Mouse (Mus musculus) frontal cortex, postnatal 36 days (tissue): ENCODE measurements around the gene Cntnap5a.

Experiments
- DNase-seq, 2 experiments: peaks; one replicate each; pipeline ENCODE4 v3.0.0; 2022; ENCODE audit warnings: low spot score in 2 of 2

The Cntnap5a gene

DNA sequence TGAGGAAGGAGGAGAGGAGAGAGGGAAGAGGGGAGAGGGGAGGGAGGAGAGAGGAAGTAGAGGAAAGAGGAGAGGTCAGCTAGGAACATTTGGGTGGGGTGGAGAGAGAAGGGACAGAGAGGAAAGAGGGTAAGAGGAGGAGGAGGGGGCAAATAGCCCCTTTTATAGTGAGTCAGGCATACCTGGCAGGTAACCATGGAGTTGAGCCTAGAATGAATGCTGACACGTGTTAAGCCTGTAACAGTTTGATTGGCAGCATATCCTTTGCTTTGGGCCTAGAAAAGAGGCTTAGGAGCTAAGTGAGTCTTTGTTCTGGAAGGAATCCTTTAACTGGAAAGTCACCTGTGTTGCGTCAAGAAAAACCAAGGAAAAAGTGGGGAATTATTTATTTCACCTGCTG is 681.6 kb downstream of the Cntnap5a start:
- no peak for DNase-seq

DNA sequence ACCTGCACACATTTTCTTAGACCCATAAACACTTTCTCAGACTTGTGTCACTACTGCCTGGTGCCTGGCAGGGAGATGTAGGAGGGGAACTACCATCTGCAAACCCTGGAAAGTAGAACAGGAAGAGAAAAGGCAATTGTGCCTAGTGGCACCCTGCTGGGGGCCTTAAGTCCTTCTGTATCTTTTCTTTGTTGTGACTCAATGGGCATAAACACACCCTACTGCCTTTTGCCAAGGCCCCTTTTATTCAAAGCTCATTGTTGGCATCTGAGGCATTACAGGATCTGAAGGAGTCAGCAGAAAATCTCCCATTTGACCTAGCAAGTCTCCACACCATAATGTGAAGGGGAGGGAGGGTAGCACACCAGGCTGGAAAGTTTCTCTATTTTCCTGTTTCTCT is 682.2 kb downstream of the Cntnap5a start:
- DNase-seq, result no peak

DNA sequence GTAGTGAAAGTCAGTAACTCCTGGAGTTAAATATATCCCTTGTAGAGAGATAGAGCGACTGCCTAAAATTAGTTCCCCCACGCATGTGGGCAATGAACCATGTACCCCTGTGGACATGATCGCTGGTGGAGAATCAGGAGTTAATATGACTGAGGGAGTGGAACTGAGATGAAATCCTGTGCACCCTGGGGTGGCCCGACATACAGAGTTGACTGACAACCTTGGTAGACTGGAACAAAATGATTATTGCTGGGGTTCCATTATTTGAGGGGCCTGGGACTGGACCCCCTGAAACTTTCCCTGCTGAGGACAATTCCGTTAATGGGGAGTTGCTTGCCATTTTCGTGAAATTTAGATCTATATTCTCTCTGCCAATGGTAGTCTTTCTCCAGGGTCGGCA is 683.0 kb downstream of the Cntnap5a start:
- DNase-seq, result no peak

DNA sequence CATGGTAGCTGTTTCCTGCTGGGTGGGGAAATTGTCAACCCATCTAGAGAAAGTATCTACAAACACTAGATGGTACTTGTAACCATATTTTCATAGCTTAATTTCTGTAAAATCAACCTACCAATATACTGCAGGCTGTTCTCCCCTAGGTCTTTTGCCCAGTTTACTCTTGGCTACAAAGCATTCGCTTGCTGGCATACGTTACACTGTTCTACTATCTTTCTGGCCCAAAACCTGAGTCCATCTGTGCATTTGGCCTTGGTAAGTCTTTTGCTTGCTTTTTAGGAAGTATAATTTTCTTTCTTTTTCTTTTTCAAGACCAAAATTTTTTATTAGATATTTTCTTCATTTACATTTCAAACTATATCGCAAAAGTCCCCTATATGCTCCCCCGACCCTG is 686.3 kb downstream of the Cntnap5a start:
- DNase-seq, result no peak

DNA sequence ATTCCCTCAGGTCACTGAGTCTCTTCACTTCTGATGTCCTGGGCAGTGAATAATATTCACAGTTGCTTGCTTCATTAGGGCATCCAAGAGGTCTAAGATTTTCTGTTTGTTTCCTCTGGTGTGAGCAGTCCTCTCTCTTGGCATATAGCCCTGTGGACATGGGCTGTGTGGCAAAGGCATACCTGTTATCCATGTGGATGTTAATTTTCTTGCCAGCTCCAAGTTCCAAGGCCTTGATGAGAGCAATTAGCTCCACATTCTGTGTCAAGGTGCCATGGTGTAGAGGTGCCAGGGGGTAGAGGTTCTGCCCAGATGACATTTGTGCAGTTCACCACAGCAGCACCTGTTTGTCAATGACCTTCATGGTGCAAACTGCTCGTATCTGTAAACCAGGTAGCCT is 689.0 kb downstream of the Cntnap5a start:
- DNase-seq, result no peak

DNA sequence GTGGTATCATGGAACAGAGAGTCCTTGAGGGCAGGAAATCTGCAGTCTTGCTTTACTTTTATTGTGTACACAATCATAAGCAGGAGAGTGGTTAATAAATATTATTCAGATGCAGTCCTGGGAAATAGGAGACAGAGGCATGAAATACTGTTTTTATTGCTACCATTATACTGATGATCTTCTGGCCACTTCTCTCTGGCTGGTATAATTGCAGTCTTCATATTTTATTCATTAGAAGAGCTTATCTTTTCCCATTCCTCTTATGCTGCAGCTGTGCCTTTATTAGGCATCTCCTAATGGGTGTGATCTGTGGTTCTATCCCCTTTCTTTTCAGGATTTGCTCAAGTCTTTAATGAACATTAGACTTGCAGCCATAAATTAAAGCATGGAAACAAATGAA is 707.8 kb downstream of the Cntnap5a start:
- DNase-seq, result no peak

DNA sequence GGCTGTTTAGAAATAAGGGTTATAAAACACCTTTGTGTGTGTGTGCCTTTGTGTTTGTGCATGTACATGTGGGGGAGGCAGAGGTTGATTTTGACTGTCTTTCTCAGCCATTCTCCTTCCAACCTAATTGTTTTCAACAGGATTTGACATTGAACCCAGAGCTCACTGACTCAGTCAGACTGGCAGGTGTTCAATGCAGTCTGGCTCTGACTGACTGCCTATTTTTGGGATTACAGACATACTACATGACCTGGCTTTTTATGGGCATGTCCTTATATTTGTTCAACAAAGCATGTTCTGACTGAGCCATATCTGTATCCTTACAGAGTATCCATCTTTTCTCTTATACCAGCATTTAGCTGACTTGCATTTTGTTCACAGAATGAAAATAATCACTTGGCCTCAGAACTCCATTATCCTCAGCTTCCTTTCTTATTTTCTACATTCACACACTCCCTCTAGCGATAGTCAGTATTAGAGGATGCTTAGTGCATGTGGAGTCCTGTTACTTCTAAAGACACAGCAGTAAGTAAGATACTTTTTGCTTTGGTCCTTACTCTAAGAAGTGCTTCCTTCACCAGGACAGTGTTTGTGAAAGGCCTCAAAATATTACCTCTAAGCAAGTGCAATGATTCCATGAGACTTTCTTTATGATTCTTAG is 717.6 kb downstream of the Cntnap5a start:
- no peak for DNase-seq

DNA sequence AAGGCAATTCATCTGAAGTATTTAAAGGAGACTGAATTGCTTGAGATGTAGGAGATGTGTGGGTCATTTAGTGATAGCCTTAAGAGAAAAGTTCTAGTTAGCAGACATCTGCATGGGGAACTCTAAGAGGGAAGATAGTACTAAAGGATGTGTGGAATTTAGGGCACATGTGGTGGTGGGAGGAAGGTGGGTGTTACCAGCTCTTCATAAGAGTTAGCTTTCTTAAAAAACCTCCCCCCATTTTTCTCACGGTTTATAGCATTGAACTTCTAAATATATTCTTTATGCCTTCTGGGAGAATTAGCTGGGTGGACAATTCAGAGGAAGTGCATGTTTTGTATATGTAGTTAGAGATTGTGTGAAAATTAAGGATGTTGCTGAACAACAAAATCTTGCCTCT is 725.3 kb downstream of the Cntnap5a start:
- DNase-seq, result peak; percentile 9 to 43

DNA sequence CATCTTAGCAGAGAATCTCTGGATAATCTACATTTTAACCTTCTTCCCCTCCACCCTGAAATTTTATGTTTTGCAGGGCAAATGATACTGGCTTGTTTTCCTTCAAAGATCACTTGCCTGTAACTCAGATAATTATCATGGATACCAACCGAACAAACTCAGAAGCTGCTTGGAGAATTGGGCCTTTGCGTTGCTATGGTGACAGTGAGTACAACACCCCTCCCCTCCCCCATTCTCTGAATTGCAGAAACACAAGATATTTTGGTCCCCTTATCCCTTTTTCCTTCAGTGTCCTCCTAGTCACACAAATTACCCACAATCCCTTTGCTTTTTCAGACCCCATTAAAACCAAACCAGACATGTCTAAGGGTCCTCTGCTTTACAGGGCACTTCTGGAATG is 743.8 kb downstream of the Cntnap5a start:
- DNase-seq, result no peak

DNA sequence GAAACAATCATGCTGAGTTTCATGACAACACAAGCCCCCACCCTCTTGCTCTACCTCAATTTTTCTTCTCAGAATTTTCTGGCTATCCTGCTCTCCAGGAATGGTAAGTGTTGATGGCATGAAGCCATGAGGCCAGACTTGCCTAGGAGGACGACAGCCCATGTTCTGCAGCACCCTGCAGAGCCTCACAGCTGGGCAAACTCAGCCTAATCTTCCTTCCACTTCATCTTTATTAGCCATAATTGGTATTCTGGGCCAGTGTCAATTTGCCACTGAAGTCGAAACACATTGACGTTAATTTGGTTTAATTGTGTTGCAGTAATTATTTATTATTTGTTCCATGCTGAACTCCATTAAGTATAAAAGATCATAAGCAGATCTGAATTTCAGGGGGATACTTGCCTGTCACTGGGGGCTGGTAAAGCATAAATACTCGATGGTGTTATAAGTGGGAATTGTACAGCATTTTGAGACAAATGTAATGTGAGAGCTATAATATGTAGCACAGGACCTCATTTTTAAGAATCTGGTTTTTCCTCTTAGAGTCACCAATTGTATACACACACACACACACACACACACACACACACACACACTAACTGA is 770.7 kb downstream of the Cntnap5a start:
- no peak for DNase-seq

DNA sequence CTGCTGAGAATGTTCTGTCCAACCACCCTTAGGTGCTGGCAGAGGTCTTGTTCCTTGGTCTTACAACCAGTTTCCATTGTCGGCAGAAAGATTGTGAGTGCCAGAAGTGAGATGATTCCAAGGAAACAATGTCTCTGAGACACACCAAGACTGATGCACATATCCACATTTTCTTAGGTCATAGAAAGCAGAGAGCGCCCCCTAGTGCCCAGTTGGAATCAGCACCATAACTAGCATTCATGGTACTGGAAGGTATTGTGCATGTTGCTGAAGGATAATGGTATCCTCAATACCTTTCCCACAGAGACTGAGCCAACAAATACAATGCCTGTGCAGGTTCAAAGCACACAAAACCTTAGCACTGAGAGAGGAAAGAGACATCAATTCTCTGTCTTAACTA is 793.1 kb downstream of the Cntnap5a start:
- DNase-seq, result peak; percentile 63 to 79

DNA sequence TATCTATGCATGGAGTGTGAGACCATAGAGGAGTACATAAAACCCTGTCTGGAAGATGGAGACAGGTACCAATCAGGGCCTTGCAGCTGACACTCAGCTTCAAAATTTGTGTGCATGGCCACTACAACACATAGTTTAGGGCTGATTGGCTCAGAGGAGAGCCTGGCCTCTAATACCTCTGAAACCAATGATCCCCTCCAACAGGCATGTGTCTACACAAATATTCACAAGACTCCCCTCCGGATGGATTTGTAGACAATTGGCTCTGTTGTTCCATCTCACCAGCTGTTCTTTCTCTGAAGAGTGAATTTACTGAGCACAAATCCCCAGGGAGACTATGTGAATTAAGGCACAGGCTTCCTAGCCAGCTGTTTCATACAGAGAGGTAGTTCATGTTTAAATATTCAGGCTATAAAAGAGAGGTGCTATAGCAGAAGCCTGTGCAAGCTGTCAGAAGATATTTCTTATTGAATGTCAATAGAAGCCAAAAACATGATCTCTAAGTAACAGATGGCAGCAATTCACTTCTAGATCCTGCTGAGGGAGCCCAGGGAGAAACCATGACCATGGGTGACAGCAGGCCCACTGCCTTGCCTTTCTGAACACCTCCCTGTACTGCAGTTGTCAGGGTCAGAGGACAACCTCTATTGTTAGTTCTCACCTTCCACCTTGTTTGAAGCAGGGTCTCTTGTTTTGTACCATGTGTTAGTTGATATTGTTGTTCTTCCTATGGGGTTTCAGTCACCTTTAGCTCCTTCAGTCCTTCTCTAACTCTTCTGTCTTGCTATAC is 804.4 kb downstream of the Cntnap5a start:
- no peak for DNase-seq

DNA sequence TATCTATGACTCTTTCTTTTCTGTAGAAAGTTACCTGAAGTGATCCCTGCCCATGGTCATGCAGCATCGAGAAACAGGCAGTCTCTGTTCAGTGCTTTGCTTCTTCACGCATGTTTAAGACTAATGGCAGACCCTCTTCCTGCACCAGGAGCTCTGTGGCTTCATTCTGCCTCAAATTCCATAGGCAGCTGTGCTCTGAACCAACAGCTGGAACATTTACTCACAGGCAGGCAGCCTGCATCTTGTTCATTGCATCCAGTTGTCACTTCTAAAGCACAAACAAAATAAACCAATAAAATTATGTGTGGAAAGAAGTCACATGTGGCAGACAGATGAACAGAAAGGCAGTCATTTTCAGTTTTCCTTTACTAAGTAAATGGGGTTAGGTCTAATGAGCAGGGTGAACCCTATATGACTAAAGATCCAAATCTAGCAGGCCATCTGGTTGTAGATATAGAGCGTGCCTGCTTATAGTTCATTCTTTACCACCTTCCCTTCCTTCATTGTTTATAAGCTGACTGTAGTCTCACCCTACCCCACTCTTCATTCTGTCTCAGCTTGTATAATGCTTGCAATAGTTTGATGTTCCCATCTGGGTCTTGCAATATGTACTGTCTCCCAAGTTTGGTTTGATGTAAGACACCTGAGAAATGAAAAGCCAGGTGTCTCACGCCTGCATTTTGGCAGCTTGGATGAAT is 893.6 kb downstream of the Cntnap5a start:
- peak in 1 of 2 experiments; percentile 3 for DNase-seq

DNA sequence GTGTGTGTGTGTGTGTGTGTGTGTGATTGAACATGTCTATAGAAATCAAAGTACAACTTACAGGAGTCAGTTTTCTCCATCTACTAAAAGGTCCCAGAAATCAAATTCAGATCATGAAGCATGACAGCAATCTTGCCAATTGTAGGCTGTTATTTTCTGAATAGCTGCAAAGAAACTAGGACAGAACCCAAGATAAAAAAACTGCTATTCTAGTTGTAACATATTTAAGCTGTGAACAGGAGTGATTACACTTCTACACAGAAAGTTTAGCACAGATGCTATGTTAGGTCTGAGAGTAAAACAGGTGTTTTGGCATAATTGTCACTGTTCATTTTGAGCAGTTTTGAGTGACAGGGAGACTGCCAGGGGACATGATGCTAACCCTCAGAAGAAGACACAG is 931.7 kb downstream of the Cntnap5a start:
- DNase-seq, result no peak
